Mouse (Mus musculus): Measurements from ENCODE around the gene Gse1.

GRCm38 (mm10) chr8:120467598-120467997 lies 239.3 kb downstream of the Gse1 start:
- TF ChIP-seq CTCF (IDR thresholded peaks at IDR 0.05; ENCODE audit: extremely low read depth, insufficient read length, insufficient replicate concordance, low read depth, low read length) (no peak), POLR2A (IDR thresholded peaks at IDR 0.05; ENCODE audit: low read depth, low read length) (no peak)
